Mouse (Mus musculus) kidney, postnatal 10 days (tissue): ENCODE results near the gene Enkd1.

Source experiments
- DNase-seq: peaks from one replicate; pipeline ENCODE4 v3.0.0; 2021; ENCODE audit warnings: mixed read lengths

Gene Enkd1

DNA sequence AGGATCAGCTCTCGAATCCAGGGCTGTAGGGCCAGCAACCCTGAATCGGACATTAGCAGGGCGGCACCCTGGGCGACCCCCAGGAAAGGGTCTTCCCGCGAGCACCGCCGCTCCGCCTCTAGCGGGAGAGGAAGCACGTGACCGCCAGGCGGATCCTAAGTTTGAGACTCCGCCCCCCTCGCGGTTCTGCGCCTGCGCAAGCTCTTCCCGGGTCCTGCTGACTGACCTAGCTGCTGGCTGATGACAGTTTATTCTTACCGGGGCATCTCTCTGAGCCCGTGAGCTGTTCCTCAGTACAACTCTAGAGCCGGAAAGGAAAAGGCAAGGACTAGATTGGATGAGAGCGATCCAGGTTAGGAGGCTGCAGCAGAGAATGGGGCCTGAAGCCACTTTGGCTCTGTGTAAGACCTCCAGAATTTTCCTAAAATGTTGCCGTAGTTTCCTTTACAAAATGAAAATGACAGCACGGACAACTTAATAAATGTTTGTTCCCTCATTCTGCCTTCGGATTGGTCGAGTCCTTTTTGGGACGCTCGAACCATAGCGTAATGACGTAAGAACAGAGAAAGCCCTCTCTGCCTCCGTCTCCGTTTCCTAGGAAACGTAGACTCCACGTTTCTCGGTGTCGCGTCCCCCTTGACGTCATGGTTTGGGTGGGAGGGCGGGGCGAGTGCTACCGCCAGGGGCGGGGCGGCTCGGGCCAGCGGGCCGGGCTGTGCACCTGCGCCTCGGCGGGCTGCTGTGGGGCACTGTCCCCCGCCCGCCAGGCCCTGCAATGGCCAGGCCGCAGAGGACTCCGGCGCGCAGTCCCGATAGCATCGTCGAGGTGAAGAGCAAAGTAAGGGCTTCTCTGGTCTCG, 6.8 kb downstream of the Enkd1 start, which contains the start of the genes Acd and Pard6a:
Gene Acd (minus strand): TSS at position 137 of the 859 bp plus-strand sequence.
Gene Pard6a (plus strand): TSS at position 183 of the 859 bp plus-strand sequence.
- DNase-seq = peak; percentile 97

- peak; percentile 71 for DNase-seq
These were observed 7.4 kb downstream of the Enkd1 start for GRCm38 (mm10) chr8:105700566-105700965.

DNA sequence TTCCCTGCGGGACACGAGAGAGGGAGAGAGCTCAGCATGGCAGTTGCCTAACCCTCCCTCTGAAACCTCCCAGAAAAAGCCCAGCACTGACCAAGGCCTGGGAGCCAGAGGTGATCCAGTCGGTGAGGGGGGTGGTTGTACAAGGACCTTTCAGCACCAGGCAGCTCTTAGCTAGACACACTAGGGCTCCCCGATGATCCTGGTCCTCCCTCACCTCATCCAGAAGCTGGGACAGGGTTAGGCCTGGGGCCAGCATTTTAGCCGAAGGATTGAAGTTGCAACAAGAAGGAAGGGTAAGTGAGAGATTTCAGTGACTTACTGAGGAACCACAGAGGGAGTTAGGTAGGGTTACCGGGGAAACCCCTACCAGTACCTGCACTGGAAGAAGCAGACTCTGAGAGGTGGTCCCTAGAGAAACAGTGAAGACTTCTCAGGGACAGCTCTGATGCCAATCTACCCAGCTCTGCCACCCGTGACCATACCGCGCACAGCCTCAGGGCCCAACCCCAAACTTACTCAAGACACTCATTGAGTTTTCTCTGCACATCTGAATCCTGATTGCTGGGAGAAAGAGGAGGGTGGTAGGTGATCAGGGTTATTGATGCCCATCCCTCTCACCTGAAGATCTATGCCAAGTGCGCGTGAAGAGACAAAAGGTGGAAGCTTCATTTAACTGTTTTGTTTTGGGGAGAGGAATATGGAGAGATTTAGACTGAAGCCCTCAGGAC, 8.4 kb downstream of the Enkd1 start:
- DNase-seq = no peak

GRCm38 (mm10) chr8:105698734-105699133, 9.3 kb downstream of the Enkd1 start:
- no peak for DNase-seq

DNA sequence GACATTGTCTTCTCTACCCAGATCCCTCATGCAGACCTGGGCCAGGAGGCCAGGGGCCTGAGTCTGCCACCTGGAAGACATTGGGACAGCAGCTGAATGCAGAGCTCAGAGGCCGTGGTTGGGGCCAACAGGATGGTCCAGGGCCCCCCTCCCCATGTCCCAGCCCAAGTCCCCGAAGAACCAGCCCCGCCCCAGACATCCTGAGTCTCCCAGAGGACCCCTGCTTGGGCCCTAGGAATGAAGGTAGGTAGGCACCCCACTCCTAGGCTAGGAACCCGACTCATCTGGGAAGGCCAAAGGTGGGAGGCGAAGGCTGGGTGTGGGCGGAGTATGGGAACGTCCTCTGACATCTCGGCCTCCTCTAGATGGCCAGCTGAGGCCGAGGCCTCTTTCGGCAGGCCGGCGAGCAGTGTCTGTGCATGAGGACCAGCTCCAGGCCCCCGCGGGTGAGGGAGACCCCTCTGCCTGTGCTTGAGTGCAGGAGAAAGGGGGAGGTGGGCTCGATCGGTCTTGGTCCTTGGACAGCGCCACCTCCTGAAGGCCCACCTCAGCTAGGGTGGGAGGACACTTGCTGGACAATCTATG, 10.7 kb downstream of the Enkd1 start:
- no peak for DNase-seq

DNA sequence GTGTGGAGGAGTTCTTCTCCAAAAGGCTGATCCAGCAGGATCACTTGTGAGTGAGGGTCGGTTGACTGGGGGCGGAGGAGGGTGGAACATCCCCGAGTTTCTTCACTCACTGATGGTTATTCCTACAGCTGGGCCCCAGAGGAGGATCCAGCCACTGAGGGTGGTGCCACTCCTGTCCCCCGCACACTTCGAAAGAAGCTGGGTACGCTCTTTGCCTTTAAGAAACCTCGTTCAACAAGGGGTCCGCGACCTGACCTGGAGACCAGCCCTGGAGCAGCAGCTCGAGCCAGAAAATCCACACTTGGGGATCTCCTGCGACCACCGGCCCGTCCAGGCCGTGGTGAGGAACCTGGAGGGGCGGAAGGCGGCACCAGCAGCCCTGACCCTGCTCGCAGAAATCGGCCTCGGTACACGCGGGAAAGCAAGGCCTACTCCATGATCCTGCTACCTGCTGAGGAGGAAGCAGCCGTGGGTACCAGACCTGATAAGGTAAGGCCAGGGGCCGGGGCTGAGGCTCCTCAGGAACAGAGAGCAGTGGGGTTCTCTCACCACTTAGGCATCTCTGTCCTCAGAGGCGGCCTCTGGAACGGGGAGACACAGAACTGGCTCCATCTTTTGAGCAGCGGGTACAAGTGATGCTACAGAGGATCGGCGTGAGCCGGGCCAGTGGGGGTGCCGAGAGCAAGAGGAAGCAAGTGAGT, 12.8 kb downstream of the Enkd1 start:
- no peak for DNase-seq

GRCm38 (mm10) chr8:105694051-105694799, 13.8 kb downstream of the Enkd1 start:
- DNase-seq = peak; percentile 49

DNA sequence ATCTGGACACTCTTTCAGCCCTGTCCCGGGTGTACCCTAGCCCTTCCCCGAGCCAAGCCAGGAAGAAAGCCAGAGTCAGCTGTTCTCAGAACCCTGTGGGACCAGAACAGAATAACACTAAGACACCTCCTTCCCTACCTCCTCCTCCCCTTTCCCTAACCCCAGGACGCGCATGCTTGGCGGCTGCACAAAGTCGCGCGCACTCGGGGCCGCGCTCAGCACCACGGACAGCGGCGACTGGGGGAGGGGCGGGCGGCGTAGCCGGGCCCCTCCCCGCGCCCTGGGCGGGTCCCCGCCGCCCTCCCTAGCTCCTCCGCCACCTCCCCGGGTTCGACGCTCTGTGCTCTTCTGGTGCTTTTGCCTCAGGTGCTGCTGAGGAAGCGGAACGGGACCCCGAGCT, 14.4 kb downstream of the Enkd1 start:
- DNase-seq = peak; percentile 88

GRCm38 (mm10) chr8:105692449-105693182, 15.4 kb downstream of the Enkd1 start:
- DNase-seq = no peak

- no peak for DNase-seq
These were observed 17.0 kb downstream of the Enkd1 start for GRCm38 (mm10) chr8:105690978-105691377.

- DNase-seq = no peak
These were observed 18.0 kb downstream of the Enkd1 start for GRCm38 (mm10) chr8:105689983-105690360.

GRCm38 (mm10) chr8:105689256-105689982, 18.6 kb downstream of the Enkd1 start:
- DNase-seq = no peak

- no peak for DNase-seq
These were observed 19.7 kb downstream of the Enkd1 start for GRCm38 (mm10) chr8:105688242-105688752.

DNA sequence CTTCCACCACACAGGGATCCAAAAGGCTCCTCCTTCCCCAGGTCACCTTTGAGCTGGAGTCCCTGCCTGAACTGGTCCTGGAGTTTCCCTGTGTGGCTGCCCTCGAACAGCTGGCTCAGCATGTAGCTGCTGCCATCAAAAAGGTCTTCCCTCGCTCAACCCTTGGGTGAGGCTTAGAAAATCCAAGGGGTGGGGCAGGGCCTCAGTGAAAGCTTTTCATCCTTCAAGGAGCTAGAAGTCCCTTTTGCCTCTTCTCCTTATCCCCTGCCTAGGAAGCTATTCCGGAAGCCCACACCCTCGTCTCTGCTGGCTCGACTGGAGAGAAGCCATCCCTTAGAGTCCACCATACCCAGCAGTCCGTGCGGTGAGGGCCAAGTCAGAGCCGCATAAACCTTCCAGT, 20.5 kb downstream of the Enkd1 start:
- no peak for DNase-seq

GRCm38 (mm10) chr8:105686551-105686950, 21.5 kb downstream of the Enkd1 start:
- DNase-seq = no peak

- DNase-seq = peak; percentile 81
These were observed 22.2 kb downstream of the Enkd1 start, which contains the start of gene Carmil2 for GRCm38 (mm10) chr8:105685796-105686308. Gene Carmil2, plus strand, starts transcription at chr8:105686274.

- no peak for DNase-seq
These were observed 22.7 kb downstream of the Enkd1 start for GRCm38 (mm10) chr8:105685325-105685724.

- DNase-seq = no peak
These were observed 30.1 kb downstream of the Enkd1 start for GRCm38 (mm10) chr8:105677891-105678290.

- DNase-seq = peak; percentile 25
These were observed 46.8 kb downstream of the Enkd1 start for GRCm38 (mm10) chr8:105661167-105661566.

GRCm38 (mm10) chr8:105657641-105658040, 50.4 kb downstream of the Enkd1 start:
- no peak for DNase-seq
